Mouse (Mus musculus): ENCODE data around the gene Scd3. TPM values are rescaled to one million over a fixed set of nuclear protein-coding genes. Genes with fewer than 3 reads are reported as not detected.
A peak's percentile ranks its signal among the peaks of the same experiment; 100 is the strongest.

Scd3 gene
- total and polyA plus RNA-seq, 2 experiments from 2014 or later, result 0.31 to 4.8 TPM

- no peak for ATAC-seq
- Histone ChIP-seq H3K36me3 (ENCODE audit: insufficient read depth, low read length) (no peaks in the 10 kb centered on the region), H3K9me3 (ENCODE audit: low read length) (no peaks in the 10 kb centered on the region), H3K4me3 (ENCODE audit: low read length) (no peak overlapping the region), H3K27me3 (ENCODE audit: insufficient read depth, low read length) (no peaks in the 10 kb centered on the region), H3K27ac (no peak overlapping the region), H3K4me2 (ENCODE audit: low read depth, low read length) (no peak overlapping the region), H3K9ac (replicated peaks; ENCODE audit: low read length) (no peak overlapping the region), H3K4me1 (ENCODE audit: insufficient read depth, low read length) (no peaks in the 10 kb centered on the region)
- 90% methylated on average over 6 of the region's 6 CpGs for WGBS
- TF ChIP-seq CTCF (IDR thresholded peaks at IDR 0.05; ENCODE audit: low read depth), result no peak
- no peak for DNase-seq (ENCODE audit: low spot score)
Measured at GRCm38 (mm10) chr19:44198494-44198893, 4.6 kb upstream of the Scd3 start.

GRCm38 (mm10) chr19:44198964-44199363, 4.1 kb upstream of the Scd3 start:
- DNase-seq (ENCODE audit: low spot score) (peak; percentile 20), ATAC-seq (no peak)
- H3K9ac ChIP-seq (replicated peaks; ENCODE audit: low read length), result no peak overlapping the region
- H3K9me3 ChIP-seq (ENCODE audit: low read length), result no peaks in the 10 kb centered on the region
- no peak overlapping the region for H3K27ac ChIP-seq
- H3K4me3 ChIP-seq (ENCODE audit: low read length), result no peak overlapping the region
- no peaks in the 10 kb centered on the region for H3K36me3 ChIP-seq (ENCODE audit: insufficient read depth, low read length)
- no peak overlapping the region for H3K4me2 ChIP-seq (ENCODE audit: low read depth, low read length)
- H3K27me3 ChIP-seq (ENCODE audit: insufficient read depth, low read length), result no peaks in the 10 kb centered on the region
- TF ChIP-seq CTCF (IDR thresholded peaks at IDR 0.05; ENCODE audit: low read depth), result peak; percentile 44
- WGBS, result 81% methylated on average over 2 of the region's 2 CpGs
- H3K4me1 ChIP-seq (ENCODE audit: insufficient read depth, low read length), result no peaks in the 10 kb centered on the region

GRCm38 (mm10) chr19:44207079-44207478, 4.0 kb downstream of the Scd3 start:
- Histone ChIP-seq H3K4me3 (ENCODE audit: low read length) (no peak overlapping the region), H3K36me3 (ENCODE audit: insufficient read depth, low read length) (no peaks in the 10 kb centered on the region), H3K9me3 (ENCODE audit: low read length) (no peaks in the 10 kb centered on the region), H3K27ac (no peak overlapping the region), H3K27me3 (ENCODE audit: insufficient read depth, low read length) (no peaks in the 10 kb centered on the region), H3K9ac (replicated peaks; ENCODE audit: low read length) (no peak overlapping the region), H3K4me2 (ENCODE audit: low read depth, low read length) (no peak overlapping the region), H3K4me1 (ENCODE audit: insufficient read depth, low read length) (no peaks in the 10 kb centered on the region)
- 81% methylated on average over 2 of the region's 2 CpGs for WGBS
- DNase-seq (ENCODE audit: low spot score), result no peak
- ATAC-seq, result no peak
- TF ChIP-seq CTCF (IDR thresholded peaks at IDR 0.05; ENCODE audit: low read depth), result no peak

GRCm38 (mm10) chr19:44215255-44215654, 12.2 kb downstream of the Scd3 start:
- Histone ChIP-seq H3K9me3 (ENCODE audit: low read length) (no peaks in the 10 kb centered on the region), H3K36me3 (ENCODE audit: insufficient read depth, low read length) (no peaks in the 10 kb centered on the region), H3K27ac (no peak overlapping the region), H3K4me2 (ENCODE audit: low read depth, low read length) (no peak overlapping the region), H3K27me3 (ENCODE audit: insufficient read depth, low read length) (no peaks in the 10 kb centered on the region), H3K4me3 (ENCODE audit: low read length) (no peak overlapping the region), H3K4me1 (ENCODE audit: insufficient read depth, low read length) (no peaks in the 10 kb centered on the region), H3K9ac (replicated peaks; ENCODE audit: low read length) (no peak overlapping the region)
- DNase-seq (ENCODE audit: low spot score) (no peak), ATAC-seq (no peak)
- WGBS, result 75% methylated on average over 12 of the region's 12 CpGs
- TF ChIP-seq CTCF (IDR thresholded peaks at IDR 0.05; ENCODE audit: low read depth), result no peak

- Histone ChIP-seq H3K4me1 (ENCODE audit: insufficient read depth, low read length) (no peaks in the 10 kb centered on the region), H3K36me3 (ENCODE audit: insufficient read depth, low read length) (no peaks in the 10 kb centered on the region), H3K27ac (no peak overlapping the region), H3K4me2 (ENCODE audit: low read depth, low read length) (no peak overlapping the region), H3K27me3 (ENCODE audit: insufficient read depth, low read length) (no peaks in the 10 kb centered on the region), H3K9ac (replicated peaks; ENCODE audit: low read length) (no peak overlapping the region), H3K9me3 (ENCODE audit: low read length) (no peaks in the 10 kb centered on the region), H3K4me3 (ENCODE audit: low read length) (no peak overlapping the region)
- WGBS, result 75% methylated on average over 3 of the region's 3 CpGs
- DNase-seq (ENCODE audit: low spot score) (no peak), ATAC-seq (no peak)
- no peak for TF ChIP-seq CTCF (IDR thresholded peaks at IDR 0.05; ENCODE audit: low read depth)
Measured at GRCm38 (mm10) chr19:44217958-44218525, 15.0 kb downstream of the Scd3 start.

- H3K27me3 ChIP-seq (ENCODE audit: insufficient read depth, low read length), result no peaks in the 10 kb centered on the region
- H3K36me3 ChIP-seq (ENCODE audit: insufficient read depth, low read length), result no peaks in the 10 kb centered on the region
- no peaks in the 10 kb centered on the region for H3K9me3 ChIP-seq (ENCODE audit: low read length)
- H3K4me3 ChIP-seq (ENCODE audit: low read length), result no peak overlapping the region
- no peak overlapping the region for H3K4me2 ChIP-seq (ENCODE audit: low read depth, low read length)
- H3K27ac ChIP-seq, result no peak overlapping the region
- 93% methylated on average over 5 of the region's 5 CpGs for WGBS
- no peak for DNase-seq (ENCODE audit: low spot score)
- no peak overlapping the region for H3K9ac ChIP-seq (replicated peaks; ENCODE audit: low read length)
- no peaks in the 10 kb centered on the region for H3K4me1 ChIP-seq (ENCODE audit: insufficient read depth, low read length)
- no peak for TF ChIP-seq CTCF (IDR thresholded peaks at IDR 0.05; ENCODE audit: low read depth)
- no peak for ATAC-seq
Measured at GRCm38 (mm10) chr19:44225728-44226127, 22.7 kb downstream of the Scd3 start.

- no peak overlapping the region for H3K9ac ChIP-seq (replicated peaks; ENCODE audit: low read length)
- no peaks in the 10 kb centered on the region for H3K27me3 ChIP-seq (ENCODE audit: insufficient read depth, low read length)
- 67% methylated on average over 2 of the region's 2 CpGs for WGBS
- H3K9me3 ChIP-seq (ENCODE audit: low read length), result no peaks in the 10 kb centered on the region
- no peak overlapping the region for H3K4me3 ChIP-seq (ENCODE audit: low read length)
- H3K36me3 ChIP-seq (ENCODE audit: insufficient read depth, low read length), result no peaks in the 10 kb centered on the region
- peak; percentile 44 for DNase-seq (ENCODE audit: low spot score)
- H3K4me2 ChIP-seq (ENCODE audit: low read depth, low read length), result no peak overlapping the region
- H3K27ac ChIP-seq, result no peak overlapping the region
- H3K4me1 ChIP-seq (ENCODE audit: insufficient read depth, low read length), result no peaks in the 10 kb centered on the region
- TF ChIP-seq CTCF (IDR thresholded peaks at IDR 0.05; ENCODE audit: low read depth), result no peak
- ATAC-seq, result no peak
Measured at GRCm38 (mm10) chr19:44229776-44230175, 26.7 kb downstream of the Scd3 start.
